Mouse (Mus musculus) lung, embryonic 14.5 days (tissue): ENCODE measurements around the gene Cnpy4. TPM values are rescaled to one million over a fixed set of nuclear protein-coding genes. Genes with fewer than 3 reads are reported as not detected.
A peak's percentile ranks its signal among the peaks of the same experiment; 100 is the strongest.

Source experiments
- ATAC-seq: fragments of 200-750 bp; cut with Nextera tagmentation; 2 replicates; pipeline ENCODE4 v1.8.0; 2017; ENCODE audit warnings: mild to moderate bottlenecking, moderate TSS enrichment, moderate library complexity; ENCODE audit not compliant: insufficient read depth
- DNase-seq: peaks from one replicate; pipeline ENCODE4 v3.0.0-alpha.2; 2015
- H3K27ac ChIP-seq: fragments of 300-500 bp; sonication (generic); 2 replicates; pipeline ENCODE4 v1.5.1; 2014; ENCODE audit warnings: low read depth, mild to moderate bottlenecking, moderate library complexity
- H3K27me3 ChIP-seq: fragments of 300-500 bp; sonication (generic); 2 replicates; pipeline ENCODE4 v1.6.1; 2014; ENCODE audit warnings: low read length, control low read depth; ENCODE audit not compliant: insufficient read depth
- H3K36me3 ChIP-seq: fragments of 300-500 bp; sonication (generic); 2 replicates; pipeline ENCODE4 v1.6.1; 2014; ENCODE audit warnings: control low read depth; ENCODE audit not compliant: insufficient read depth
- H3K4me1 ChIP-seq: fragments of 300-500 bp; sonication (generic); 2 replicates; pipeline ENCODE4 v1.6.1; 2014; ENCODE audit warnings: antibody characterized with exemption, control low read depth; ENCODE audit not compliant: insufficient read depth
- H3K4me2 ChIP-seq: fragments of 300-500 bp; sonication (generic); 2 replicates; pipeline ENCODE4 v1.6.1; 2014; ENCODE audit warnings: mild to moderate bottlenecking
- H3K4me3 ChIP-seq: fragments of 300-500 bp; sonication (generic); 2 replicates; pipeline ENCODE4 v1.5.1; 2014; ENCODE audit warnings: low read depth, low read length
- H3K9ac ChIP-seq: fragments of 300-500 bp; sonication (generic); 2 replicates; pipeline ENCODE4 v1.6.1; 2014
- H3K9me3 ChIP-seq: fragments of 300-500 bp; sonication (generic); 2 replicates; pipeline ENCODE4 v1.6.1; 2016; ENCODE audit warnings: low read depth, low read length, control low read depth
- CTCF ChIP-seq: IDR thresholded peaks from 2 replicates; pipeline ENCODE4 v1.5.1; 2016; ENCODE audit warnings: antibody characterized with exemption, low read depth
- WGBS: fragments of 180-500 bp; shearing (Covaris S2); extraction: QIAGEN DNeasy Blood & Tissue Kit; methylation state at CpG from one replicate; pipeline ENCODE4 v1.1.7; 2014; 5-methylcytosine and 5-hydroxymethylcytosine counted together
- polyA plus RNA-seq: library from polyadenylated mRNA; unstranded; fragments of >200 nt; fragmentation: Nextera tagmentation; extraction: Ambion mirVana; gene quantifications from 2 replicates; pipeline ENCODE4 v1.2.1, GENCODE M21; 2014

Gene Cnpy4
- polyA plus RNA-seq, 1 experiment from 2014 or later, result 59.0 TPM

DNA sequence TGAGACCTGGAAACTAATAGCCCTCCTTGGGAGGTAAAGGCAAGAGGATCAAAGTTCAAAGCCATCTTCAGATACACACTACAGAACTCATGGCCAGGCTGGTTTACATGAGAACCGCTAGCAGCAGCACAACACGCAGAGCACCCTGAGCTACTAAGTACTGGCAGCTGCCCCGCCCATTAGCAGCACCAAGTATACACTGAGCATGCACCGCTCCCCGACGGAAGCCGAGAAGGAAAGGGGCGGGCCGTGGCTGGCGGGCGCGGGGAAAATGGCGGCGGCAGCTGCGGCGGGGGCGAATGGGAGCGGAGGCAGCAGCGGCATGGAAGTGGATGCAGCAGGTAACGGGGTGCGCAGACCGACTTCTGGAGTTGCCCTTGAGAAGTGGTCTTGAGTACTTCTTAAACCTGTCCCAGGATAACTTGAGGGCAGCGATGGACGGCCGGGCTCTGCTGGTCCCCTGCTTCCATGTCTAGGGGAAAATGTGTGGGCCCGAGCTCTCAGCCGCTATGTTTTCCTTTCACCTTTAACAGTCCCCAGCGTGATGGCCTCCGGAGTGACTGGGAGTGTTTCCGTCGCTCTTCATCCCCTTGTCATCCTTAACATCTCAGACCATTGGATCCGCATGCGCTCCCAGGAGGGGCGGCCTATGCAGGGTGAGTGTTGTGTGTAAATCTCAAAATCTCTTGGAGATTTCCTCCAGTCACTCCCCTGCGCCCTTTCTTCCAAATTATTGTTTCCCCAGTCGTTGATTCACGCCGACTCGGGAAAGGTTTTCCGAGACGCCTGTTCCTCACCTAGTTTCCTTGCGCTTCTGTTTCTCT is 26.2 kb upstream of the Cnpy4 start, which contains the start of gene Cops6:
TSS of gene Cops6 (plus strand) at position 230 of the 824 bp plus-strand sequence.
- peak within 1 kb of the TSS; percentile 85 for H3K4me2 ChIP-seq
- peaks cover 39% of the 10 kb centered on the region for H3K36me3 ChIP-seq
- peak within 1 kb of the TSS; percentile 56; the same call in 1 of the 2 replicates for H3K27ac ChIP-seq
- H3K9me3 ChIP-seq, result no peaks in the 10 kb centered on the region
- 0 out of 2 replicates have a peak, but pooled peaks cover 2% of the 10 kb centered on the region for H3K4me1 ChIP-seq
- no peak for TF ChIP-seq CTCF
- no peaks in the 10 kb centered on the region for H3K27me3 ChIP-seq
- DNase-seq (peak; percentile 95), ATAC-seq (peak; percentile 98)
- under 1% methylated on average over 41 of the region's 42 CpGs for WGBS
- peak within 1 kb of the TSS; percentile 82 for H3K4me3 ChIP-seq
- peak within 1 kb of the TSS; percentile 79 for H3K9ac ChIP-seq

DNA sequence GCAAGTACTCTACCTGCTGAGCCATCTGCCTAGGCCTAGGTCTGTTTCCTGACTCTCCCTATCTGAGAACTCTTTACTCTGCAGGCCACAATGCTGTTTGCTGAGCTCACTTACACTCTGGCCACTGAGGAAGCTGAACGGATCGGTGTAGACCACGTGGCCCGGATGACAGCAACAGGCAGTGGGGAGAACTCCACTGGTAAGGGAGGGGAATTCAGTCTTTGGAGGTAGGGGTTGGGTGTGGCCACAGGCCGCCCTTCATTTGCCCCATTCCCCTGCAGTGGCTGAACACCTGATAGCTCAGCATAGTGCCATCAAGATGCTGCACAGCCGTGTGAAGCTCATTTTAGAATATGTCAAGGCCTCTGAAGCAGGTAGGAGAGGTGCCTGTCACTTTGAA is 24.2 kb upstream of the Cnpy4 start:
- H3K4me2 ChIP-seq, result no peak overlapping the region
- H3K4me1 ChIP-seq, result 0 out of 2 replicates have a peak, but pooled peaks cover 2% of the 10 kb centered on the region
- no peak overlapping the region for H3K4me3 ChIP-seq
- H3K9me3 ChIP-seq, result no peaks in the 10 kb centered on the region
- H3K9ac ChIP-seq, result no peak overlapping the region
- no peaks in the 10 kb centered on the region for H3K27me3 ChIP-seq
- no peak for ATAC-seq
- no peak for DNase-seq
- H3K36me3 ChIP-seq, result peaks cover 59% of the 10 kb centered on the region
- 58% methylated on average over 6 of the region's 6 CpGs for WGBS
- TF ChIP-seq CTCF, result no peak
- H3K27ac ChIP-seq, result no peak overlapping the region

DNA sequence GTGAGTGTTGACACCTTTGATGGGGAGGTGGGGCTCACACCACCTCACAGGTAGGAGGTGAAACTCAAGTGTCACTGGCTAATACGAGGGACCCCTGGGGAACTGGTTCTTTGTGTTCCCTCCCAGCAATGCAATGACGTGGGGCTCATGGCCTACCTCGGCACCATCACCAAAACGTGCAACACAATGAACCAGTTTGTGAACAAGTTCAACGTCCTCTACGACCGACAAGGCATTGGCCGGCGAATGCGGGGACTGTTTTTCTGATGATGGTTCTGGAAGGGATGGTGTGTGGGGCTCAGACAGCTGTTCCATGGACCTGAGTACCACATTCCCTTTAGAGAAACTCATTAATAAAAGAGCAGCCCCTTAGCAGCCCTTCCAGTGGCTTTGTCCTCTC is 23.7 kb upstream of the Cnpy4 start:
- Histone ChIP-seq H3K27ac (no peak overlapping the region), H3K4me1 (0 out of 2 replicates have a peak, but pooled peaks cover 2% of the 10 kb centered on the region), H3K4me2 (no peak overlapping the region), H3K27me3 (no peaks in the 10 kb centered on the region), H3K9me3 (no peaks in the 10 kb centered on the region), H3K4me3 (no peak overlapping the region), H3K9ac (no peak overlapping the region), H3K36me3 (peaks cover 65% of the 10 kb centered on the region)
- DNase-seq (no peak), ATAC-seq (no peak)
- whole genome bisulfite sequencing, result 63% methylated on average over 10 of the region's 10 CpGs
- no peak for TF ChIP-seq CTCF

DNA sequence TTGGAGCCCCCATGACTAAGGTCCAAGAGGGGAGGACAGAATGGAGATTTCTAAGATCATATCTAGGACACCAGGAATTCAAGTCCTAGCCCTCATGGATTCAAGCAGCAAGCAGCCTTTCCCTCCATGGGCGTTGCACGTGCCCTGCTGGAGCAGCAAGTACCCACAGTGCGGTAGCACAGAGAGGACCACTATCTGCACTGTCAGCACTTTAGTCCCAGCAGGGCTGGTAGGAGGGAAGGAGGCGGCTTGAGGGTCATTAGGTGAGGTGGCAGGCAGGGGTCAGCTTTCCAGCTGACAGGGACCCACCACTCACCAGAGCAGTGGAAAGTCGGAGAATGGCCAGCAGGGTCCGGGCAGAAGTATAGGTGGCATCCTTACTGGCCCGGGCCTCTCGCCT is 21.7 kb upstream of the Cnpy4 start:
- TF ChIP-seq CTCF, result no peak
- Histone ChIP-seq H3K4me2 (no peak overlapping the region), H3K4me3 (no peak overlapping the region), H3K4me1 (0 out of 2 replicates have a peak, but pooled peaks cover 2% of the 10 kb centered on the region), H3K27me3 (no peaks in the 10 kb centered on the region), H3K27ac (no peak overlapping the region), H3K9me3 (no peaks in the 10 kb centered on the region), H3K9ac (no peak overlapping the region), H3K36me3 (peaks cover 78% of the 10 kb centered on the region)
- WGBS, result 72% methylated on average over 8 of the region's 8 CpGs
- no peak for DNase-seq
- ATAC-seq, result no peak

DNA sequence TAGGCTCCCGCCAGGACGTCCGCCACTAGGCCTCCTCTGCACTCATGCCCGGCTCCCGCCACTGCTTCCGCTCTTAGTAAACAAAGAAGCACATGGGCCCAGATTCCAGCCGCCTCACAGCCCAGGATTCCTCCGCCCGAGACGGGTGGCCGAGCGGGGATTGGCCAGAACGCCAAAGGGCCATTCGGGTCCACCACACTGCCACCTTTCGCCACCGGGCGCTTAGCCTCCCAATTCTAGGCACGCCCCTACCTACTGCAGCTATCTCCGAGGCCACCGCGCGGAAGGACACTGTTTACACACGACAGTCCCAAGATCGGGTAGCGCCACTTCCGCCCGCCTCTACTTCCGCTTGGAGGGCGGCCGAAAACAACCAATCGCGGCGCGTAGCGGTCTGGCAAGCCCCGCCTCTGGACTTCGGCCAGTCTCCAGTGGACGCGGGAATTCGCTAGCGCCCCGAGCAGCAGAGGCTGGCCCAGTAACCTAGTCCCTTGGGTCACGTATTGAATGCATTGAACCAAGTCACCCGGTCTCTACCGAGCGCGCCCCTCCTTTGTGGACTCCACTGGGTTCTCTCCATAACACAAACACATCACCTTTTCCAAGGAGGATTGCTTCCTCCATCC is 16.2 kb upstream of the Cnpy4 start:
- peak; percentile 38; the same call in 1 of the 2 replicates for TF ChIP-seq CTCF
- H3K9ac ChIP-seq, result peak overlapping the region; percentile 85
- ATAC-seq (peak; percentile 88), DNase-seq (peak; percentile 99)
- H3K27ac ChIP-seq, result peak overlapping the region; percentile 99
- peak overlapping the region; percentile 81 for H3K4me3 ChIP-seq
- peaks cover 62% of the 10 kb centered on the region for H3K36me3 ChIP-seq
- H3K27me3 ChIP-seq, result no peaks in the 10 kb centered on the region
- H3K4me1 ChIP-seq, result 0 out of 2 replicates have a peak, but pooled peaks cover 7% of the 10 kb centered on the region
- under 1% methylated on average over 47 of the region's 47 CpGs for WGBS
- H3K9me3 ChIP-seq, result no peaks in the 10 kb centered on the region
- H3K4me2 ChIP-seq, result peak overlapping the region; percentile 80

DNA sequence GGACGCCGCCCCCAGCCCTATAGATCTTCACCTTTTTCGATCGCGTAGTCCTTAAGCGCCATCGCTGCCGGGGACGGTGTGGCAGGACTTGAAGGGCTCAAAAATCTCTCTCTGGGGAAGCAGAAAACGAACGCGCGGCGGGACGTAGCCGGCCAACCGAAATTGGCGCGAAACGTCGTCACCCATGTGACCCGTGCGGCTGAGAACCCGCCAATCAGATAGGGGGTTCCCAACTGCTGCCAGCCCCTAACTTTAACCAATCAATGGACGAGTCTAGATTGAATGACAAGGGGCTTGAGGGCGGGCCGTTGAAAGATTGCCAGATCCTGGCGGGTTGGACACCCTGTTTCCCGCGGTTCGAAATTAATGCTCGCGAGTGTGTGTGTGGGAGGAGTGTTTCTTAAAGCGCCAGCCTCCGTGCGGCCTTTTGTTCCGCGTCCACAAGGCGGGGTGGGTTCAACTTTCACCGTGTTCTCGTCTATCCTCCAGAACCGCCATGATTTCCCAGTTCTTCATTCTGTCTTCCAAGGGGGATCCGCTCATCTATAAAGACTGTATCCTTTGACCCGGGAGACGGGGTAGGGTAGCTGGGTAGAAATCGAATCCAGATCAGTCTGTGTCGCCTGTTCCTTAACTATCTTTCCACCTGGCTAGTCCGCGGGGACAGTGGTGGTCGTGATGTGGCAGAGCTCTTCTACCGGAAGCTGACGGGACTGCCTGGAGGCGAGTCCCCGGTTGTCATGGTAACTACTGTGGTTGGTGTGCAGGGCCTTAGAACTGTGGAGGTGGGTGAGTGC is 15.4 kb upstream of the Cnpy4 start, which contains the start of the genes Ap4m1 and Mcm7:
TSS of gene Ap4m1 (plus strand) at position 308 of the 797 bp plus-strand sequence.
TSS of gene Mcm7 (minus strand) at position 728 of the 797 bp plus-strand sequence.
- H3K4me3 ChIP-seq, result peak within 1 kb of the TSS; percentile 81
- H3K27me3 ChIP-seq, result no peaks in the 10 kb centered on the region
- H3K4me2 ChIP-seq, result peak within 1 kb of the TSS; percentile 80
- H3K27ac ChIP-seq, result peak within 1 kb of the TSS; percentile 99
- peak; percentile 99 for DNase-seq
- peak within 1 kb of the TSS; percentile 85 for H3K9ac ChIP-seq
- TF ChIP-seq CTCF, result peak; percentile 35; the same call in 1 of the 2 replicates
- H3K4me1 ChIP-seq, result 0 out of 2 replicates have a peak, but pooled peaks cover 7% of the 10 kb centered on the region
- under 1% methylated on average over 54 of the region's 54 CpGs for WGBS
- H3K9me3 ChIP-seq, result no peaks in the 10 kb centered on the region
- ATAC-seq, result peak; percentile 92
- H3K36me3 ChIP-seq, result peaks cover 61% of the 10 kb centered on the region
